Mouse (Mus musculus): ENCODE data around the gene Rnf207. TPM values are rescaled to one million over a fixed set of nuclear protein-coding genes. Genes with fewer than 3 reads are reported as not detected.

Gene Rnf207
- polyA plus RNA-seq, 1 experiment, result 0.22 TPM

DNA sequence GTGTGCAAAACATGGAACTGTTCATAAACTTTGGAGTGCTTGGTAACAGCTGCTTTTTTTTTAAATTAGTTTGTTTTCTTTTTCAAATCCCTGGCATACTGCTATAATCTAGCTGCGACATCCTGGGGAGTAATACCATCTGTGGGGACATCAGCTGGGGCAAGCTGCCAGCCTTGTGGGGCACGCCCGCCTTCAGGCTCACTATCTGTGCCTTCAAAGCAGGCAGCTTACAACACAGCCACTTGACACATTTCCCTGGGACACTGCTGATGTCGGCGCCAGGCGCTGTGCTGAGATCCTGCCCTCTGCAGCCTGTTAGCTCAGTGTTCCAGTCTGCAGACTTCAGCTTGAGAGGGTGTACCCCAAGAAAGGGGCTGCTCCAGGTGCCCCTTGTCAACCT, 61.7 kb downstream of the Rnf207 start:
- H3K27ac ChIP-seq (ENCODE audit: control insufficient read depth, insufficient read depth, low read depth, low read length), result no peak overlapping the region
- TF ChIP-seq POLR2A (IDR thresholded peaks at IDR 0.05; ENCODE audit: control insufficient read depth, low read depth, low read length) (no peak), CTCF (IDR thresholded peaks at IDR 0.05; ENCODE audit: control insufficient read depth, insufficient read depth, insufficient replicate concordance, low read depth, low read length) (no peak)
- no peak overlapping the region for H3K4me3 ChIP-seq (ENCODE audit: control insufficient read depth, low read depth, low read length)
- H3K4me1 ChIP-seq (ENCODE audit: control insufficient read depth, insufficient read depth, low read length), result no peaks in the 10 kb centered on the region; the same call in 1 of the 2 replicates
- peaks cover 3% of the 10 kb centered on the region for H3K36me3 ChIP-seq (ENCODE audit: control insufficient read depth, insufficient read depth, low read length)
- no peaks in the 10 kb centered on the region for H3K27me3 ChIP-seq (ENCODE audit: control insufficient read depth, insufficient read depth, low read length)

Other genes with a start within 250 kb of the Rnf207 start
- 8.8 and 9.7 TPM in 2 replicates for gene Plekhg5, start 246.5 kb downstream of the Rnf207 start, polyA plus RNA-seq (2012; rRNA removed)
- gene Tnfrsf25, start 203.1 kb downstream of the Rnf207 start, polyA plus RNA-seq (2012; rRNA removed), result 1.2 and 1.5 TPM in 2 replicates
- 84.1 and 87.1 TPM in 2 replicates for gene Espn, start 166.6 kb downstream of the Rnf207 start, polyA plus RNA-seq (2012; rRNA removed)
- 0.42 and 0.73 TPM in 2 replicates for gene Hes2, start 160.1 kb downstream of the Rnf207 start, polyA plus RNA-seq (2012; rRNA removed)
- gene Acot7, start 140.9 kb downstream of the Rnf207 start, polyA plus RNA-seq (2012; rRNA removed), result 685 and 754 TPM in 2 replicates
- 17.2 and 18.9 TPM in 2 replicates for gene Gpr153, start 44.8 kb downstream of the Rnf207 start, polyA plus RNA-seq (2012; rRNA removed)
- 1.5 and 1.6 TPM in 2 replicates for gene Hes3, start 27.3 kb downstream of the Rnf207 start, polyA plus RNA-seq (2012; rRNA removed)
- gene Icmt, start 21.8 kb downstream of the Rnf207 start, polyA plus RNA-seq (2012; rRNA removed), result 50.9 and 51.6 TPM in 2 replicates
- 47.5 and 49.7 TPM in 2 replicates for gene Rpl22, start 6.7 kb upstream of the Rnf207 start, polyA plus RNA-seq (2012; rRNA removed)
- 87.3 and 88.7 TPM in 2 replicates for gene Chd5, start 19.7 kb upstream of the Rnf207 start, polyA plus RNA-seq (2012; rRNA removed)
- 15.3 and 17.3 TPM in 2 replicates for gene Nphp4, start 157.7 kb upstream of the Rnf207 start, polyA plus RNA-seq (2012; rRNA removed)
- 16.7 and 18.3 TPM in 2 replicates for gene Kcnab2, start 158.9 kb upstream of the Rnf207 start, polyA plus RNA-seq (2012; rRNA removed)